Mouse (Mus musculus): ENCODE measurements around the gene Fsd2.

- TF ChIP-seq MAZ (IDR thresholded peaks at IDR 0.05; ENCODE audit: low read depth, low read length): no peak
- no peak for TF ChIP-seq KAT2A (IDR thresholded peaks at IDR 0.05; ENCODE audit: insufficient replicate concordance, low read length)
- TF ChIP-seq TCF12 (IDR thresholded peaks at IDR 0.05; ENCODE audit: low read depth, low read length): no peak
- no peak for TF ChIP-seq SMC3 (IDR thresholded peaks at IDR 0.05; ENCODE audit: low read depth, low read length)
- TF ChIP-seq MEF2A (IDR thresholded peaks at IDR 0.05; ENCODE audit: borderline replicate concordance, low read depth, low read length): no peak
- TF ChIP-seq USF2 (conservative IDR thresholded peaks at IDR 0.05; ENCODE audit: low read depth, low read length): no peak
- no peak for TF ChIP-seq CTCF (conservative IDR thresholded peaks at IDR 0.05 in 1 of 2, IDR thresholded peaks at IDR 0.05 in 1 of 2; ENCODE audit: low read depth in 2 of 2, low read length in 2 of 2)
- TF ChIP-seq POLR2A (IDR thresholded peaks at IDR 0.05; ENCODE audit: low read depth, low read length): no peak
Observed at GRCm38 (mm10) chr7:81572610-81573268, 6.0 kb upstream of the Fsd2 start.

Data from CH12.LX (cell line).